Mouse (Mus musculus) layer of hippocampus, postnatal 14 days (tissue): ENCODE data around the gene Ryr1. TPM values are rescaled to one million over a fixed set of nuclear protein-coding genes. Genes with fewer than 3 reads are reported as not detected.
"Not testable (repeated sequence)": the region's sequence is repeated elsewhere in the genome, so short reads cannot be mapped to it uniquely, and the experiment has no call there.

ENCODE experiments used
- DNase-seq, 2 experiments: peaks; one replicate each; pipeline ENCODE4 v3.0.0; 2021 to 2022; ENCODE audit warnings: low spot score in 2 of 2, mixed read lengths in 1 of 2
- total RNA-seq, 2 experiments: library from RNA; stranded (reverse); gene quantifications; 2 replicates each; pipeline ENCODE4 v1.2.3; 2021

The Ryr1 gene
- total RNA-seq, 2 experiments from 2014 or later: 9.3 to 12.2 TPM

DNA sequence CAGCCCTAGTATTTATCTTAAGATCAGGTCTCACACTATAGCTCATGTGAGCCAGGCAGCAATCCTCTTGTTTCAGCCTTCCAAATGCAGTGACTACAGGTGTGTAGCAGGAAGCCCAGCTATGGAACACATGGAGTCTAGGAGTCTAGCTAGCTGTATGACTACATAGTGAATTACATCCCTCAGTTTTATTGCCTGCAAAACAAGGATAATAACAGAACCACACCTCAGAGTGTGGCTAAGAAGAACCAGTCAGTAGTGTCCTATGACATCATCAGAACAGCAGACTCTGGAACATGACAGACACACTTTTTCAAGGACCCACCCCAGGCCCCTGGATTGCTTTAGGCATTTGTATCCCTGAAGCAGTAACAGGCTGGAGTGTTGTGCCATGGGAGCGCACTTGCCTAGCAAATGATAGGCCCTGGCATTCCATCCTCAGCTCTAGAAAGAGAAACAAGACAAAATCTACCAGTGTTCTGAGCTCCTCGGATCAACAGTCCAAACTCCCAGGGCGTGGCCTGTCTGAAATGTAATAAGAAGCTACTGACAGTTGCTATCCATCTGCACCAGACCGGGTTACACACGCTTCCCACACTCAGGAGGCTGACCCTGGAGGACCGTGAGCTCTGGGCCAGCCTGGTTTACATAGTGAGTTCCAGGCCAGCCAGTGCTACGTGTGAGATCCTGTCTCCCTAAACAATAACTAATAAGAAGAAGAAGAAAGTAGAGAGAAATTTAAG, 21.8 kb upstream of the Ryr1 start:
- no peak for DNase-seq

DNA sequence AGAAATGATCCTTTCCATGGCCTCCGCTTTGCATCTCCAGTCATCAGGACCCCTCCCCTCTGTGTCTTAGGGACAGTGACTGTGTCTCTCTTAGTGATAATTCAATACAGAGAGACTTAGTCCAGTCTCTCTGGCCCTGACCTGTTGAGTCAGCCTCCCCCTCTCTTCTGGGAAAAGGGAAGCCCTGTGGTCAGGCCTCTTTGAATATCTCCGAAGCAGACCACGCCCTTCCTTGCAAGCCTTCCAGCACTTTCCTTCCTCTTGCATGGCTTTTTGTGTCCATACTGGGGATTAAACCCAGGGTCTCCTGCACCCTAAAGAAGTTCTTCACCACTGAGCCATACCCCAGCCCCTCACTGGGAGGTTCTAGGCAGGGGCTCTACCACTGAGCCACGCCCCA, 19.0 kb upstream of the Ryr1 start:
- DNase-seq: no peak

DNA sequence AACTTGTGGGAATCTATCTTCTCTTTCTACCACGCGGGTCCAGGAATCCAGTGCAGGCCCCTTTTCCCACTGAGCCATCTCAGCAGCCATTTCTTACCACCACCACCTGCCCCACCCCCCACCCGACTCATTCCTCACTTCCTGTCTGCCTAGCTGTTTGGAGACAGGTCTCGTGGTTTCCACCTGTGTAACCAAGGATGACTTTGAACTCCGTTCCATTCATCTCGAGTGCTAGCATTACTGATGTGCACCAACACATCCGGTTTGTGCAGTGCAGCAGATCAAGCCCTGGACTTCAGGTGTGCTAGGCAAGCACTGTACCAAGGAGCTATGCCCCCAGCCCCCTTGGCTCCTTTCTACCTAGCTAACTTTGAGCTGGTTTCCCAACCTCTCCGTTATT, 16.4 kb upstream of the Ryr1 start:
- no peak for DNase-seq

DNA sequence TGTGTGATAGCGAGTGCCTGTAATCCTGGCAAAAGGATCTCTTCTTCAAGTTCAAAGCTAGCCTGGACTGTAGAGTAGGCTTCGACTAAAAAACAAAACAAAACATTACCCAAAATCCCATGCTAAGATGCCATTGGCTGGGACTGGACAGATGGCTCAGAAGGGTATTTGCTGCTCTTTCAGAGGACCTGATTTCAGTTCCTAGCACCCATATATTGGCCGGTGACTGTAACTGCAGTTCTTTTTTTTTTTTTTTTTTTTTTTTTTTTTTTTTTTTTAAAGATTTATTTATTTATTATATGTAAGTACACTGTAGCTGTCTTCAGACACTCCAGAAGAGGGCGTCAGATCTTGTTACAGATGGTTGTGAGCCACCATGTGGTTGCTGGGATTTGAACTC, 14.3 kb upstream of the Ryr1 start:
- not testable (repeated sequence) for DNase-seq

DNA sequence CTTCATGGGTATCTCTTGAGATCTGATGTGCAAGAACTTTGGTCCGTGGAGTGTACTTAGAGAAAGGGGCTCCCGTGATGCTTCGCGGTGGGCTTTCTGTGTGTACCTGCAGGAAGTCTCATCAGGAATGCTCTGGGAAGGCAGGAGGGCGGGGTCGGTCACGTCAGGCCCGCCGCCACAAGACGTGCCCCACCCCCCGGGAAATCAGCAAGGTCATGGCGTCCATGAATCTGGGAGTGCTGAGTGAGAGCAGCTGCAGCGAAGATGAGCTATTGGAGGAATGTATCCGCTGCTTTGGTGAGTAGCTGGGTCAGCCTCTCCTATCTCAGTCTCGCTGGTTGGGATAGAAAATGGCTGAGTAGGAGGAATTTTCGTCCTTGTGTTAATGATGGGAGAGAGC, 12.4 kb upstream of the Ryr1 start:
- DNase-seq: no peak

DNA sequence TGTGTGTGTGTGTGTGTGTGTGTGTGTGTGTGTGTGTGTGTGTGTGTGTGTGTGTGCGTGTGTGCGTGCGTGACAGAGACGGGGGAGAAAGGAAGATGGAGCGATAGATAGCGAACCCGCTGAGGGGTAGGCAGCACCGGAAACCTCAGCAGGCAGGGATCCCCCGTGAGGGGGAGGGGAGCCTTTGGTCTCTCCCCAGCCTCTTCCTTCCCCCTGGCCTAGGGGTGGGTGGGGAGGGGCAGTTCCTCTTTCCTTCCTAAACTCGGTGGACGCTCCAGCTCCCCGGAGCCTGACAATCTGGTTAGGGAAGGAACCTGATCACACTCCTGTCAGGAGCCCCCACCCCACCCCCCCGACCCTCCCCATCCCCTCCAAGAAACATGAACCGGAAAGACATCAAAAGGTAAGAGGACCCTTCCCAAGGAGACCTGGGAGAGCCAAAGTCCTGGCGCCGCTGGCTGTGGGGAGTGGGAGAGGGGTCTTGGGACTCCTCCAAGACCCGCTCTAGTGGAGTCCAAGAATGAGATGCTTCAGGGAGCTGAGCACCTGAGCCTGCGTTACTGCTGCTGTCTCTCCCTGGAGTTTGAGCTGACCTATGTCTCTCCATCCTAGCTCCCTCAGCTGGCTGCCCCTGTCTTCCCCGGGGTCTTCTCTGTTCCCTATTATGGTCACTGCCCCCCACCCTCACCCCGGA, 9.9 kb upstream of the Ryr1 start, which contains the start of gene Rasgrp4:
Gene Rasgrp4 (plus strand): TSS at position 159 of the 694 bp plus-strand sequence.
- DNase-seq: peak in 1 of 2 experiments; percentile 20

DNA sequence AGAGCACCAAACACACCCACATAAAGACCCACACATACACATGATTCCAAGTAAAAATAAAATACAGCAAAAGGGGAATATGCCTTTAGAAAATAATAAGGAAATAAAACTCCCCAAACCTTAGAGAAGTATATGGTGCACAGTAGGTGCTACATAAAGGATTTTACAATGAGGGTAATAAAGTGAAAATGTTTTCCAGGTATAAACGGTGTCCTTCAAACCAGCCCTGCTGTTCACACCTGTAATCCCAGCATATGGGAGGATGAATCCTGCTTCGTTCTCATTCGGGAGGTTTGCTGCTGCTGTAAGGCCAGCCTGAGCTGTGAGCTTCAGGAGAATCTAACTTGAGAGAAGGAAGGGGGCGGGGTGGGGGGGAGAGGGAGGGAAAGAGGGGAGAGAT, 9.3 kb upstream of the Ryr1 start:
- no peak for DNase-seq

DNA sequence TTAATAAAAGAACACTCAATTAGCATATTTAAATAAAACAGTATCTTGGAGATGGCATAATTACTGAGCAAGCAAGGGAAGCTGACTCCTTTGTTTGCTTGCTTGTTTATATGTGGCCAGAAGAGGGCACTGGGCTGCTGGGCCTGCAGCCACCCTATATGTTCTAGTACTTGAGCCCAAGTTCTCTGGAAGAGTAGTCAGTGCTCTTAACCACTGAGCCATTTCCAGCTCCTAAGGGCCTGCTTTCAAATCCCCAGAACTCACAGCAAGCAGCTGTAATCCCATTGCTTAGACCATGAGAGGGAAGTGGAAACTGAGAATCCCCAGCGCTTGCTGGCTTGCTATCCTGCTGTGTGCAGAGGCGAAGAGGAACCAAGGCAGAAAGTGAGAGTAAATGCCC, 3.7 kb upstream of the Ryr1 start:
- no peak for DNase-seq

DNA sequence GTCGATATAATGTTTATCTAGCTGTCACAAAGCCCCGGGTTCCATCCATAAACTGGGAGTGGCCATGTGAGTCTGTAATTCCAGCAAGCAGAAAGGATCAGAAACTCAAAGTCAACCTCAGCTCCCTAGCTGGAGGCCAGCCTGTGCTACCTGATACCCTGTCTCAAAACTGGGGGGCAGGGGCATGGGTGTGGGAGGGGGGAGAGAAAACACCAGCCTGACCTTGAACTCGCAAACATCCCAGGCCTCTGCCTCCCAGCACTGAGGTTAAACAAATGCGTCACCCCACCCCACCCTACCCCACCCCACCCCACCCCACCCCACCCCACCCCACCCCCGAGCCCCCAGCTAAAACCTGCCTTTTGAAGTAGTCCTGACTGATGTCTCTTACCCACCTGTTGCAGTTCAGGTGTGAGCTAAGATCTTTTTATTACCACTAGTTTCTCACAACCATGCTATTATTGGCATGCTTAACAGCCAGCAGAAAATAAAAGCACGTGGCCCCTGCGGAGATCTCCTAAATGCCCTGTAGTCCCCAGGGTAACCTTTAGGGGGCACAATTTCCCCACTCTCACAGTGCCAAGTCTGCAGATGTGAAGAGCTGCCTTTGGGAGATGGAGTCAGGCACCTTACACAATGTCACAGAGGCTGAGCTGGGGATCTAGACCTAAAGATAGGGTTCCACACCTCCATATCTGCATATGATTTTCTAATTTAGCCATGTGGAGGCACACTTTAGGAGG, 1.4 kb upstream of the Ryr1 start:
- peak; percentile 18 to 23 for DNase-seq

DNA sequence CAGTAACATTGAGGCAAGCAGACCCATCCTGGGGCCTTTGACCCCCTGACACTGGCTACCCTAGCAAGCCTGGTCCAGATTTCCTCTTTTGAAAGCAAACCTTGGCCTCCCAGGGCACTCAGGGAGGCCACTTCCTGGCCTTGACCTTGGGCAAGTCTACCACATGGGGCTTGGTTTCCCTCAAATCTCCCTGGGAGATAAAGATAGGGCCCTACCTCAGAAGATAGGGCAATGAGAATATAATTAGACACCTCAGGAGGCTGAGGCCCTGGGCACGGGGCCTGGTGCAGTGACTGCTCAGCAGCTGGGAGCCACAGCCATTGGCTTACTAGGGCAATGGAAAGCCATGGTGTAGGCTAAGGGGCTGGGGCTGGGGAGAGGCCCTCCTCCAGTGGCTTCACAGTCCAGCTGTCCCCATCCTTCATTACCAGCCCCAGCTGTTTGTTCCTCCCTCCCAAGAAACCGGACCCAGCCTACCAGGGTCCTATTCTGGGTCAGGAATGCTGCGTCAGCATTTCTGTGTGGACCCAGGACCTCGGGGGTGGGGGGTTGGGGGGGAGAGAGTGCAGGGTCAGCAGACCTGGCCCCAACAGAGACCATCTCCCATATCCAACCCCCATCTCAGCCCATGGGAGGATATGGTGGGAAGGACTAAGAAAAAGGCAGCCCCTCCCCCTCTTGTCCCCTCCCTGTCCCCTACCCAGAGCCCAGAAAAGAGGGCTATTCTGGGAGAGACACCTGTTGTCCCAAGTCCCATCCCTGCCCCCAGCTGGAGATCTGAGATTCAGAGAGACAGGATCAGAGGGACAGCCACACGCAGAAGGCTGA, 1.2 kb downstream of the Ryr1 start:
- DNase-seq: no peak

DNA sequence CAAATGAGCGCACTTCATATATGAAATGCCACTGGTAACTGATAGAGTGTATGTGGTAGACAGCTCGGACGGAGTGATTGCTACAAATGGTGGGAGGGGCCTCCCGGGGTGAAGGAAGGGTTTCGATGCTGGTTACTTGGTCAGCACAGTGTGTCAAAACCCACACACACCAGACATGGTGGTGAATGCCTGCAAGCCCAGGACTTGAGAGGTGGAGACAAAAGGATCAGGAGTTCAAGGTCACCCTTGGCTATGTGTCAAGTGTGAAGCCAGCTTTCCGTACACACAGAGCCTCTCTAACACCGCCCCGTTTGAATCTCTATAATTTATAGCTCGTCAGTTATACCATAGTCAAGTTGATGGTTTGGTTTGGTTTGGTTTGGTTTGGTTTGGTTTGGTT, 2.2 kb downstream of the Ryr1 start:
- DNase-seq: no peak

DNA sequence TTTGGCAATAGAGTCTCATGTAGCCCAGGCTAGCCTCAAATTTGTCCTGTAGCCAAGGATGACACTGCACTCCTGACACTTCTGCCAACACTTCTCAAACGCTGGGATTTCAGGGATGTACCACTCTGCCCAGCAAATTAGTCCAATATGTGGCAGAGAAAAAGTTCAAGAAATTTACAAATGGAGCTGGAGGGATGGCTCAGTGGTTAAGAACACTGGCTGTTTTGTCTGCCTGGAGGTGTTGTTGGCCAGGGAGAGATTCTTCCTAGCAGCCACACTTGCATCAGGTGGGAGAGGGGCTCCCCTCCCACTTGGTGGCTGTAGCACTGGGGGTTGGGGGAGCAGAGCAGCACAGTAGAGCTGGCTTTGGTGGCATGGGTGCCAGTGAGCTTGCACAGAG, 5.5 kb downstream of the Ryr1 start:
- DNase-seq: no peak

DNA sequence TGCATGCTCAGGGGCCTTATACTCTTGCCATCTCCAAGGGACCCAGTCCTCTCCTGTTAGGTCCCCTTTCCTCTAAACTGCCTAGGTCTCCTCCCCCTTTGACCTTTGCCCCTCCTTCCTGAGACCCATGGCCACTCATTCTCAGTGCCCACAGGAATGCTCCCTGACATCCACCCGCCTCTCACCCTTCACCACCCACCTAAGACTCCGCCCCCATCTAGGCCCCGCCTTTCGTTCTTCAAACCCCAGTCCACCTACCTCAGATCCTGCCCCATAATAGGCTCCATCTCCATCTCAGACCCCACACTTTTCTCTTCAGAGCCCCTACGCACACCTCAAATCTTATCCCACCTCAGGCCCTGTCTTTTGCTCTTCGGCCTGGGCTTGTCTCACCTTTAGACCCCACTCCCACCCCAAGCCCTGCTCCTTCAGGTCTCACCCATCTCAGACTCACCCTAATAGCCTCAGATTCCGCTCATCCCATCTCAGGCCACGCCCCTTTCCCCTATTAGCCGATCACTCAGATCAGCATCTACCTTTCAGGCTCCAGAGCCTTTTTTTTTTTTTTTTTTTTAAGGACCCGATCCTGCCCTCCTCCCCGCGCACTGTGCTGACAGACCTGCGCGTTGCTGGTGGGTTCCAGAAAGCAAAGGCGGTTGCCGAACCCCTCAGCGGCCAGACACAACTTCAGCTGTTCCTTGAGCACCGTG, 6.7 kb downstream of the Ryr1 start:
- no peak for DNase-seq

DNA sequence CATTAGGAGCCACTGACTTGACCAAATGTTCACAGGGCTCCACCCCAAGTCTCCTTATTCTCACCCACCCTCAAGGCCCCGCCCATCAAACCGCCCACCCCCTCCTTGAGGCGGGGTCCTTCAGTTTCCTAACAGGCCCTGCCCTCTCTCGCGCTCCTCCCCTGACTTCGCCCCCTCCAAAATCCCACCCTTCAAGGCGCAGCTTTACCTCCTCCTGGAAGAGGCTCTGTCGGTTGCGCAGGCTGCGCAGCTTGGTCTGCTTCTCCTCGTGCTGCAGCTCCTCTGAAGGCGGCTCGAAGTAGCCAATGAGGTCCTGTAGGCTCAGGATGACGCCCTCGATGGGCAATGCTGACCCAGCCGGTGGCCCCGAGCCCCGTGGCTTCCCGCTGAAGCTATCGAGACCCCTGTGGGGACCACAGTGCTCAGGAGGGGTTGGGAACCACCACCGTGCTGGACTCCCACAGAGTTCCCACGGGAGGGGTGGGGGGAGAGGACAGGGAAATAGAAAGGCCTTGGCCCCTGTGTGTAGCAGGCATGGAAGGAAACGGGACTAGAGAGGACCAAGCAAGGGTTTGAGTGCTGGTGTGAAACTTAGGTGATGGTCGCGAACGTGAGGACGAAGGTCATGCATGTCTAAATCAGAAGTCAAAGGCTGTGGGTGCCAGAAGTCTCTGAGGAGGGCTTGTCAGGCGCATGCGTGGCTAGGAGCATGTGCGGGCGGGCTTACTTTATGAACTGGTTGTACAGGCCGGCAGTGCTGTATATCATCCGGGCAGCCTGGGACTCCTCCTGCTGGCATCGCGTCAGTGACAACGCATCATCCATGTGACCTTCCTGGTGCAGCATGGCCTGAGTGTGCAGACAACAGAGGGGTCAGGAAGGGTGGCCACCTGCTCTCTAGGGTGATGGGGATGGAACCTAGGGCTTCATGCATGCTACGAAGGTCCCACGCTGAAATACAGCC, 15.7 kb downstream of the Ryr1 start:
- peak; percentile 15 to 21 for DNase-seq

DNA sequence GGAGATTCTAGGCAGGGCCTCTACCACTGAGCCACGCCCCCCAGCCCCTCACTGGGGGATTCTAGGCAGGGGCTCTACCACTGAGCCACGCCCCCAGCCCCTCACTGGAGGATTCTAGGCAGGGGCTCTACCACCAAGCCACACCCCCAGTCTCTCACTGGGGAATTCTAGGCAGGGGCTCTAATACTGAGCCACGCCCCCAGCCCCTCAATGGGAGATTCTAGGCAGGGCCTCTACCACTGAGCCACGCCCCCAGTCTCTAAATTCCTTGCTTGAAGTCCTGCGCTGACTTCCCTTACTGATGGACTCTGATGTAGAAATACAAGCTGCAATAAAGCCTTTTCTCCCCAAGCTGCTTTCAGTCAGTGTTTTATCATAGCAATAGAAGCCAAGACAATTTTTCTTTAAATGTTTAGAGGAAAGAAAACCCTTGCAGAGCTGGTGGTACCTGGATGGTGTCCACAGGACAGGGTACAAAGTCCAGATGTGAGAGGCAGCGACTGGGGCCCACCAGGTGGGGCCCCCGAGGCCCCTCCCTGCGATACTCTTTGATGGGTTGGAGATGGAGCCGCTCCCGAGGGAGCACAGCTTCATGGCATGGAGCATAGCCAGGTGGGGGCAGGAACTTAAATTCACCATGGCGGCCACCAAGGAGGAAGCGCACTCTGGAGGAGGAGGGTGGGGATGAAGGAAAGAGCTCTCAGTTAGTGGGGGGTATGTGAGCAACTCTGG, 23.5 kb downstream of the Ryr1 start:
- no peak for DNase-seq

DNA sequence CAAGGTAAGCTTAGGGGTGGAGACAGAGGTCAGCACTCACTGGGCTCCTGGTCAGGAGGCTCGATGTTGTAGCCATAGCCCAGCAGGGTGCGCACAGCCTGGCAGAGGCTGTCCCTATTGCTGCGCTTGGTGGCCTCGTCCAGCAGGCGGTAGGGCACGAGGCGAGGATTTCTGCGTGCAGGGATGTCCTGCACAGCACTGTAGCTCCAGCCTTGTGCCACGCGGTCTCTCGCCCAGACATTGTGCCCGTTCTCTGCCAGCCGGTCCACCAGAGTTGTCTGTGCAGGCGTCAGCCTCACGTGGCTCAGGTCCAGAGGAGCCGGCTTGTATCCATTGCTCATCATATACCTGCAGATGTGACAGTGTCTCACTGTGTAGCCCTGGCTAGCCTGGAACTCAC, 27.8 kb downstream of the Ryr1 start:
- no peak for DNase-seq

DNA sequence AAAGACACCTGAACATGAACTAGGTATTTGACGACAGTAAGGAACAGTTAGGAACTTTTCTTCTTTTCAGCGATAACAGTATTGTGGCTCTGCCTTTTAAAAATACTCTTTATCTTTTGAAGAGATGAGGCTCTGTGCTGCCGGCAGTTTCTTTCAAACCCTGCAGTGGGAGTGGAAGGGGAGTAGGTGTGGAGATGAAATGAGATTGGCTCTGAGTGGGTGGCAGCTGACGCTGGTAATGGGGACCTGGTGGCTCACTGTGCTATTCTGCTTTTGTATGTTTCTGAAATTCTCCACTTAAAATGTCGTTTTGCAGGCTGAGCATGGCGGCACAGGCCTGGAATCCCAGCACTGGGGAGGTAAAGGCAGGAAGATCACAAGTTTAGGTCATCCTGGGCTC, 36.2 kb downstream of the Ryr1 start:
- DNase-seq: peak in 1 of 2 experiments; percentile 43

DNA sequence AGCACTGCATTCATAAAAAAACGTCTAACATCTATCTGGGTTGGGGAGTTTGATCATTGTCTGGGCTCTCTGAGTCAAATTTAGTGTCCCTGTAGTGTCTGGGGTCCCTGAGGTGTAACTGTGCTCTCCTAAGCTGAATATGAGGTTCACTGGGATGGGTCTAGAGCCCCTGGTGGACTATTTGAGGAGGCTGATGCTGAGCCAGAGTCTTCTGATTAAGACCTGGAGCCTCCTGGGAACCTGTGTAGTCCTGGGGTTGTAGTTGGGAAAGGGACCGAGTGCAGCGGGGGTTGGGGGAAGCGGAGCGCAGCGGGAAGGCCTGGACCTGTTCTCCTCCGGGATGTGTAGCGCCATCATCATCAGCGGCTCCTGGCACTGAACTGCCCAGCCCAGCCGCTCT, 38.1 kb downstream of the Ryr1 start:
- DNase-seq: no peak

DNA sequence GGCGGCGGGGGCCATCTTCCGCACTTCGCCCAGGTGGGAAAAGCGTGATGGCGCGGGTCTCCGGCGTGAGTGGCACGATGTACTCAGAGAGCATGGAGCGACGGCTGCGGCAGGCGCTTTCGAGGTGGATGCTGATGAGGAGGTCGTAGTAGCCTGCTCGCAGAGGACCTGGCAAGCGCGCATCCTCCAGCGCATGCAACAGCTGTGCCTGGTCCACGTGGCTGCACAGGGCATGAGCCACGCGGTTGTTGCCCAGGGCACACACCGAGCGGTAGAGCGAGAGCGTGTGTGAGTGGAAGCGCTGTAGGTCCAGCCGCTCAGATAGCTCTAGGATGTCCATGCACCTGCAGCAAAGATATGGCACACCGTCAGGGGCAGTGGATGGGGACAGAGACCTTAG, 39.0 kb downstream of the Ryr1 start:
- DNase-seq: no peak
